Mouse (Mus musculus): Measurements from ENCODE around the gene Aftph.
A peak's percentile ranks its signal among the peaks of the same experiment; 100 is the strongest.
"Not testable (repeated sequence)": the region's sequence is repeated elsewhere in the genome, so short reads cannot be mapped to it uniquely, and the experiment has no call there.

Gene Aftph

DNA sequence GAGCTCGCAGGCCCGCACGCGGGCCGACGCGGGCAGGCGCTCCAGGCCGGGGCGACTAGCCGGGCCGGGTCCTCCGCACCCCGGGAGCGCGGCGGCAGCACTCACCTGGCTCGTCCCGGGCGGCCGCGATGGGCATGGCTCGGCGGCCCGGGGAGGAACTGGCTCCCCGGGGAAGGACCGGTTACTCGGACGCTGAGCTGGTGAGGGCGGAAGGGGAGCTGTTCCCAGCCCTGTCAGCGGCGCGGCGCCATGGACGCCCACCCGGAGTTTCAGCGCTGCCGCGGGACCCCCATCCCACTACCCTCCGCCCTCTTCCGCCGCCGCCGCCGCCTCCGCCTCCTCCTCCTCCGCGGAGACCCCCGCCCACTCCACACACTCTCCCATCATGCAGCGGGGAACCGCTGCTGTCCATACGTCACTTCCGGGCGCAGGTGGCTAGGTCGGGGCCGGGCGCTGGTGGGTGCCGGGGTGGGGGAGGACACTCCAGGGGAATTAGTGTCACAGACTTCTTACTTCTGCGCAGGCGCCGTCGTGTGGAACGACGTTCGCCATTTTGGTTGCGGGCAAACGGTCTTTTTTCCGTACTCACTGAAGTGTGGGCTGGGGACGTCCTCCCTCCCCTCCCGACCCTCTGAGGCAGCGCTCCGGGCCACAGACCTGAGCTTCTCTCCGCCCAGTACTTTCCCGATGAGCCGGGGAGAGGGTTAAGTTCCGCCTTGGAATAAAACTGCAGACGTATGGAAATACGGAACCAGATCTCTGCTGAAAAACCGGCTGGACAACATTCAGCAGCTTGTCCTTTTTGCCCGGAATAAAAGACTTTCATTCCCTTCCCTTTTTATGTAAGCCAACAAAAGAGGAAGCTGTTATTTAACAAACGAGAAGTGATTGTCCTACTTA, at the start of gene Aftph:
Aftph (minus strand) TSS at position 389 of the 900 bp plus-strand sequence.
- DNase-seq (ENCODE audit: low read depth, low spot score): peak; percentile 95

DNA sequence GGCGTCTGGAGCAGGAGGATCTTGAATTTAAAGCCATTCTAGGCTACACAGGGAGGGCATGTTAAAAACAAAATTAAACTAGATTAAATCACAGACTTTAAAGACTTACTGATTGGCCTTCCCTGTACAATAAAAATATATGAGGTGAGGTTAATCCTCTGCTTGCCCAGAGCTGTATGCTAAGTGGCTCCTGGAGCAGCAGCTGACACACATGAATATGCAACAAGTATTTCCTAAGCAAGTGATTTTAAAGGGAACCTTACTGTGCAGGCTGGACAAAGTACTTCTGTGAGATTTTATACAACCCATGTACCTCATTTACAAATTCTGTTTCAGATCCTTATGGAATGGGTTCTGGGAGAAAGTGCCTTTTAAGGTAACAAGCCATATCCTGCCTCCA, 47.6 kb upstream of the Aftph start:
- no peak for DNase-seq (ENCODE audit: low read depth, low spot score)

- no peak for DNase-seq (ENCODE audit: low read depth, low spot score)
These were observed 46.7 kb upstream of the Aftph start for GRCm38 (mm10) chr11:20788070-20788469.

DNA sequence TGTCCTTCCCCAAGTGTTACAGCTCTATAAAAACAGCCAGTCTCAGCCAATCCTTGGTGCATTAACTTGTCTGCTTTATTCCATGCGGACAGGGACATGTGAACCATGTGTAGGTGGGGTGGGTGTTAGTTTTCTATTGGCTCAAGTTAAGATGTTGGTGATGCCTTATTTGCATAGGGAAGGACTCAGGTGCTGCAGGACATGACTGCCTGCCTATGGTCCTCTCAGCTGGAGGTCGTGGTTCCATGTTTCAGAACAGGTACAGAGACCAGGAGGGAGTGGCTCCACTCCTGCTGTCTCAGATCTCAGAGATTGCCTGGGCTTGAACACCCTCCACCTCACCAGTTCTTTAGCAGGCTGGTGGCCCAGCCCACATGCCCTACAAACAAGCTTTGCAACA, 44.8 kb upstream of the Aftph start:
- DNase-seq (ENCODE audit: low read depth, low spot score): no peak

- DNase-seq (ENCODE audit: low read depth, low spot score): no peak
These were observed 43.8 kb upstream of the Aftph start for GRCm38 (mm10) chr11:20785186-20785585.

- no peak for DNase-seq (ENCODE audit: low read depth, low spot score)
These were observed 43.4 kb upstream of the Aftph start for GRCm38 (mm10) chr11:20784776-20785175.

DNA sequence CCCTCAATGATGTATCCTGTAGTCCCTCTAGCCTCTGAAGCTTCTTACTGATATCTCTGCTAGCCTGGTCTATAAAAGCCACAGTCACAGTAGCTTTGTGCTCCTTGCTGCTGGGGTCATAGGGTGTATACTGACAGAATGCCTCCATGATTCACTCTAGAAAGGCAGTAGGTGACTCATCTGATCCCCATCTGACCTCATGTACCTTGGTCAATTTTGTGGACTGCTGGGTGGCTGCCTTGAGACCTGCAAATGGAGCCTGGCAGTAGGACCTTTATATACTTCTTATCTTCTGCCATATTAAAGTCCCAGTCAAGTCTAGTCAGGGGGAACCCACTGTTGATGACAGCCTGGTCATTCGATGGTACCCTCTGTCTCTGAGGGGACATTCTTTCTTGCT, 42.1 kb upstream of the Aftph start:
- no peak for DNase-seq (ENCODE audit: low read depth, low spot score)

DNA sequence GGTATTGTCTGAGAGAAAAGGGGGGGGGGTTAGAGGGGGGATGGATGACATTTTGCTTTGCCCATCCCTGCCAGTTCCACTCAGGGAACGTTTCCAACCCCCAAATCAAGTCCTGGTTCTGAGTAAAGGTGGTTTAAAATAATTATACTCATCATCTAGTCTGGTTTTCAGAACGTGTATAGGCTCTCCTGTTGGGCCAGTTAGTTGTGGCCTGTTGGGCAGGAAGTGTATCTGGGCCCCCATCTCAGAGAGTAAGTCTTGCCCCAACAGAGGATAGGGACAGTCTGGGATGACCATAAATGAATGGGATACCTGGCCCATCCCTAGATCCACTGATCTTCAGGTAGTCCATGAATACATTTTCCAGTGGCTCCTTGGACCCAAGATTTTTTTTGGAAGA, 41.2 kb upstream of the Aftph start:
- no peak for DNase-seq (ENCODE audit: low read depth, low spot score)

DNA sequence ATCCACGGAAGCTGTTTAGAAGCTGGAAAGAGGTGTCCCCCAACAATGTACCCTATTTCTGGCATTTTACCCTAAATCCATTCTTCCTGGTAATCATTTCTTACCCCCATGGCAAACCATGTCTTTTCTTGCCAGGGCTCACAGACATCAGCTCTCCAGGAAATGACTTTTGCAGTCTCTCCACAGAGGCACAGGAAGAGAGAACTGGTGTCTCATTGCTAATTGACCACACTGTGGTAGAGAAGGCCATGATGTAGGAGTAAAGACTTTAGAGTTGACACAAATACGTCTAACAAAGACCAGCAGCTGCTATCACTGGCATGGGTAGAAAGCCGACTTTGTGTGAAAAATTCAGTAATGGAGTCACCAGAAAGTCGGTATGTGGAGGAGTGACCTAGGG, 38.9 kb upstream of the Aftph start:
- no peak for DNase-seq (ENCODE audit: low read depth, low spot score)

GRCm38 (mm10) chr11:20778861-20779563, 37.6 kb upstream of the Aftph start:
- DNase-seq (ENCODE audit: low read depth, low spot score): no peak

DNA sequence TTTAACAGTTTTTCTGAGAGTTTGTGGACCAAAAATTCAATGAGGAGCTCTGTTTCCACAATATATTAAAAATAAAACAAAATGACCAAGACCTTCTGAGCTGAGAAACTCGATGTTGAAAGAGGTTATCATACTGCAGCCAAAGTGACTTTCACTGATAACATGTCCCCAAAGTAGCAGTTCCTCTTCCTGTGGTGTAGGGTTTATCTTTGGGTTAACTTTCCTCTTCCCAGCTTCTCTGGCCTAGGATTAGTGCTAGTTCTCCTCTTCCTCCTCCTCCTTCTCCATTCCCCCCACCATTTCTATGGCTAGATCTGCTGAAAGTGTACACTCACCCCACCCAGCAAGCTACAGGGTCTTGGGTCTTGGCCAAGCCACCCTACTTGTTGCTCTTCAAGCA, 36.9 kb upstream of the Aftph start:
- no peak for DNase-seq (ENCODE audit: low read depth, low spot score)

- no peak for DNase-seq (ENCODE audit: low read depth, low spot score)
These were observed 35.3 kb upstream of the Aftph start for GRCm38 (mm10) chr11:20776668-20777067.

DNA sequence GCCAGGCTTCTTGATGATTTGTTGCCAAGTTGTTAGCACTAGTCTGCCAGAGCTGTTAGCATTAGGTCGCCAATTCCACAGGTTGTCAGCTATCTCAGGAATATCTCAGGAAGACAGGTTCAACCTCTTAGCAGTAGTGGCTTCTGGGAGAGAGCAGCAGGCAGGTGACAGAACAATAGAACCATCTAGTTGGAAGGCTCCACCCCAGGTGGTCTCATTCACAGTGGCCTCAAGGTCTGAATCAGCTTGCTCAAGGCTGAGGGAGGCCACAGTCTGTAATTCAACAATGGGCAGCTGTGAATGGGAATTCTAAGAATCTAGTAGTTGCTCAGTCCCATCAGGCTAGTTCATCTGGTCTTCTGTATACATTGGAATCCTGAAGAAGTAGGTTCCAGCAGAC, 31.3 kb upstream of the Aftph start:
- no peak for DNase-seq (ENCODE audit: low read depth, low spot score)

GRCm38 (mm10) chr11:20771827-20772226, 30.4 kb upstream of the Aftph start:
- DNase-seq (ENCODE audit: low read depth, low spot score): not testable (repeated sequence)

DNA sequence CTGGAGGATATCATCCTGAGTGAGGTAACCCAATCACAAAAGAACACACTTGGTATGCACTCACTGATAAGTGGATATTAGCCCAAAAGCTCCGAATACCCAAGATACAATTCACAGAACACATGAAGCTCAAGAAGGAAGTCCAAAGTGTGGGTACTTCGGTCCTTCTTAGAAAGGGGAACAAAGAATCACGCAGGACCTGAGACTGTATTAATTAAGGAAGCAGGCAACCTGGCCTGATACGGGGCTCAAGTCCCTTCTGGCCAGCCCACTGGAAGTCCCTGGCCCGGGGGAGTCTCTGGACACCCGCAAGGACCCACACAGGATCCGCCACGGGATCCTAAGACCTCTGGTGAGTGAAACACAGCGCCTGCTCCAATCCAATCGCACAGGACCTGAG, 20.6 kb upstream of the Aftph start:
- not testable (repeated sequence) for DNase-seq (ENCODE audit: low read depth, low spot score)

DNA sequence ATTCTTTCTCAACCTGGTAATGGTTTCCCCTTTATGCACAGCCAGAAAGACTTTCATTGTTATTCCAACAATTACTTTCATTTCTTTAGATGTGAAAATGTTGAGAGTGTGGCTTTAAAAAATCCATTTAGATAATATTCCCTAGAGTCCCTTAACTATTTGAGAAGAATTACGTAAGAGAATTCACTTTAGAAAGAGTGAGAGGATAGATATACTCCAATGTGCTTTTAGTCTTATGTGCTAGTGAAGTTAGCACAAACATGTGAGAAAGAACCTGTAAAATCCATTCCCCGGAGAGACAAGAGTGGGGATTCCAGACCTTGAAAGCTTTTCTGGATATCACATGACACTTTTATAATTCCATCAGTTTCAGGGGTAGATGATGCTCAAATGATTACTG, 9.2 kb upstream of the Aftph start:
- DNase-seq (ENCODE audit: low read depth, low spot score): no peak

DNA sequence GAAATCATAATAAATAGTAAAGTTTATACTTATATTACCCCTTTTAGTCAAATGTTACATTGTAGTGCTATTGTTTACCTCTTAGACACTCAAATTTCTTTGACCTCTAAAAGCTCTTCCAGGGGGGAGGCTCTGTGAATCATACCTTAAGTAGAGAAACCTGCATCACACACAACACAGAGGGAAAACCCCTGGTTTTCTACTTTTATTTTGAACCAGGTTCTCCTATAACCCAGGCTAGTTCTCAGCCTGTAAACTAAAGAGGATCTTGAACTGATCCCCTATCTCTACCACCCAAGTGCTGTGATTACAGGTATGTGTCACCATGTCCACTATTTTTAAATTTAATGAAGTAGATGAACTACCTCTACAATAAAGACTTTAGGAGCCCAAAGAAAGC, 2.0 kb upstream of the Aftph start:
- no peak for DNase-seq (ENCODE audit: low read depth, low spot score)

DNA sequence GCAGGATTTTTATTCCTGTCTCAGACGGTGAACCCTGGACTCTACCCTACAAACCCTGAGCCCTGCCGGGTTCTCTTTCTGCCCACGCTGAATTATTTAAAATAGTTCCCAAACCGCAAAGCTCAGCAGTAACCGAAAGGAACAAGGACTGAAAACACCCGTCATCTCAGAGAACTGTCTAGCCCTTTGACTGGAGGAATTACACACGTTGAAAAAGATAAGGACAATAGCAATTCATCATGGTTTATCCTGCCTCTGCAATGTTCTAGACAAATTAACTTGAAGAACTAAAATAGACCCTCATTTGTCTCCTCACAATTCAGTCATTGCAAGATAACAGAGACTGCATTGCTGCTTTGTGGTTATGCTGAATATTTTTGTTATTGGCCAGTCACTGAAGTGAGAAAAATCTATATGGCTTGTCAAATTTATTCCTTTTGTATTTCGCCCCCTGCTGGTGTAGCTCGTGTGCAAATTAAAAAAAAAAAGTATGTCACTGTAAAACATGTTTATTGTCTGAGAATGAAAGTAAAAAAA, 1.0 kb upstream of the Aftph start:
- peak; percentile 46 for DNase-seq (ENCODE audit: low read depth, low spot score)

DNA sequence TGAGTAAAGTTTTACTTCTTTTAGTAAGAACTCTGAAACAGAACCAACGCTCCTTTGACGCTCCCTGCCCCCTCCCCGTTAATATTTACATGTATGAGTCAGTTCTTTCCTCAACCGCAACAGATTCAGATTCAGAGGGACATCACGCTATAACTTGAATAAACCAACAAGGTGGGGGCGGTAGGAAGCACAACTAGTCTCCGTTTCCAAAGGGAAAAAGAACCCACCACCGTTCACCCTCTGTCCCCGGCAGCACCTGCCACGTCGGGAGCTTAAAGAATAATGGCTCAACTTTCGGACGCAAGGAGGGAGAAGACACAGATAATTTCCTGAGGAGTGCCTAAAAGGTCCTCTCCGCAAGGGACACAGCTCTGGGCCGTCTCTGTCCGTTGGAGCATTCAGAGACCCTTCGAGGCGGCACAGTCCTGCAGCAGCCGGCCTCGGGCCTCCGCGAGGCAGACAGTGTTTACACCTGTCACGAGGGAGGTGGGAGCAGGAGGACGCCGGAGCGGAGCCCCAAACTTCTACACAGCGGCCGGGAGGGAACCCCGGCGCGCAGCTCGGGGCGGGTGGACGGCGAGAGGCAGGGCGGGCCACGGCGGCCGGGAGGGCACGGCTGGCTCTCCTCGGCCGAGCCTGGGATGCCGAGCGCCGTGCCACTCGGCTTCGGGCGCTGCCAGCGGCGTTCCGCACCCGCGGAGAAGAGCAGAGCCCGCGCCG, 748 bp downstream of the Aftph start:
- DNase-seq (ENCODE audit: low read depth, low spot score): no peak

GRCm38 (mm10) chr11:20734066-20734465, 7.3 kb downstream of the Aftph start:
- no peak for DNase-seq (ENCODE audit: low read depth, low spot score)

- DNase-seq (ENCODE audit: low read depth, low spot score): no peak
These were observed 7.8 kb downstream of the Aftph start for GRCm38 (mm10) chr11:20733486-20734030.

DNA sequence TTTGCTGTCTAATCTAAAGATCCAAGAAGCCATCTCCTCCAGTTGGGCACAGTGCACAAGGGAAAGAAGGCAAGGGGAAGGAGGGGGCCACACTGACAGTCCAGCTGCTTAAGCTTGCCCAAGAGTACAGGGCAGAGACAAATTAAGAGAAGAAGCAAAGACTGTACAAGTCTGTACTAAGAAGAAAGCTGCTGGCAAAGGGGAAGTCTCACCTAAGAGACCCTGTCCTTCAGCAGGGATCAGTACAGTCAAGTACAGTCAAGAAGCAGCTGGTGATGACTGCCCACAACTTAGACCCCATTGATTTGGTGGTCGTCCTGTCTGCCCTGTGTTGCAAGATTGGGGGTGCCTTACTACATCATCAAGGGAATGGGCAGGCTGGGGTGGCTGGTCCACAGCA, 12.0 kb downstream of the Aftph start:
- DNase-seq (ENCODE audit: low read depth, low spot score): no peak
